In genomic region chr10:126928011-126928818, GRCm38 (mm10) we compare ENCODE assay signal across 7 mouse cellular contexts. TPM values are rescaled to one million over a fixed set of nuclear protein-coding genes. Genes with fewer than 3 reads are reported as not detected.
DNase-seq lines count a peak whose midpoint lies in the region; ATAC-seq lines count a peak whose summit lies in the region.

No protein-coding gene starts in this region.

- peak overlapping the region; percentile 82 for H3K9ac ChIP-seq in intestine, embryonic 16.5 days (ENCODE audit: low read depth, low read length)

- peak overlapping the region; percentile 58 for H3K4me3 ChIP-seq in intestine, embryonic 16.5 days (ENCODE audit: low read length)

- intact Hi-C loops in left cerebral cortex, postnatal 25 days (cut with DNase I), result loop anchor here (1.0 kb wide), 1 partner anchor 50 kb away; the partner anchor contains the start of gene Ctdsp2

- DNase-seq in adrenal gland, postnatal 25 days, result peak; percentile 89
- peak; percentile 77 for DNase-seq in embryo, embryonic 10 days (ENCODE audit: low spot score)
- peak; percentile 90 for DNase-seq in gastrocnemius, postnatal 25 days
- peak; percentile 75 to 86 for DNase-seq in left cerebral cortex, postnatal 25 days (ENCODE audit: low spot score in 2 of 2)
- peak; percentile 92 for DNase-seq in skeletal muscle tissue, adult 2 months (ENCODE audit: low read depth, low spot score)

- peaks cover 52% of the 10 kb centered on the region for H3K4me1 ChIP-seq in intestine, embryonic 16.5 days (ENCODE audit: control insufficient read depth, insufficient read depth, low read length)

- H3K9me3 ChIP-seq in intestine, embryonic 16.5 days (ENCODE audit: control insufficient read depth, low read length), result no peaks in the 10 kb centered on the region

- ATAC-seq in intestine, embryonic 16.5 days, result peak; percentile 84
- peak; percentile 59 for ATAC-seq in megakaryocyte progenitor cell, adult 5-6 weeks (replicated peaks; ENCODE audit: poor library complexity)

- no peaks in the 10 kb centered on the region for H3K36me3 ChIP-seq in intestine, embryonic 16.5 days (ENCODE audit: control insufficient read depth, insufficient read depth, low read length)

- no peaks in the 10 kb centered on the region for H3K27me3 ChIP-seq in intestine, embryonic 16.5 days (replicated peaks; ENCODE audit: control insufficient read depth, insufficient read depth, low read length)

- peak overlapping the region; percentile 96 for H3K27ac ChIP-seq in intestine, embryonic 16.5 days (ENCODE audit: low read length)

- 1% methylated on average over 39 of the region's 39 CpGs for WGBS in intestine, embryonic 16.5 days

- peak overlapping the region; percentile 94 for H3K4me2 ChIP-seq in intestine, embryonic 16.5 days (ENCODE audit: low read depth, low read length)

RNA-seq across cellular contexts. Expression of gene Atp23, which starts 27.1 kb away (rescaled TPM):
- 7.6 and 9.5 TPM in 2 replicates for total RNA-seq in adrenal gland, postnatal 25 days (2021)
- total RNA-seq in gastrocnemius, postnatal 25 days (2021), result 1 to 10 TPM; 2.5 to 2.6 TPM
- polyA plus RNA-seq in intestine, embryonic 16.5 days (2015; fragmentation: Nextera tagmentation; extraction: Ambion mirVana), result 14.8 and 15.3 TPM in 2 replicates
- total RNA-seq in left cerebral cortex, postnatal 25 days (2021), result 1 to 10 TPM; 9.2 to 9.7 TPM
- 25.1 and 30.4 TPM in 2 replicates for total RNA-seq in megakaryocyte progenitor cell, adult 5-6 weeks (2015)
- total RNA-seq in megakaryocyte progenitor cell, adult 5-6 weeks (2017), result 10.3 and 11.1 TPM in 2 replicates

RNA-seq across cellular contexts. Expression of gene Ctdsp2, which starts 50.3 kb away (rescaled TPM):
- 125 and 197 TPM in 2 replicates for total RNA-seq in adrenal gland, postnatal 25 days (2021)
- total RNA-seq in gastrocnemius, postnatal 25 days (2021), result 10 to 100 TPM; 90.6 to 98.7 TPM
- 41.2 and 44.0 TPM in 2 replicates for polyA plus RNA-seq in intestine, embryonic 16.5 days (2015; fragmentation: Nextera tagmentation; extraction: Ambion mirVana)
- total RNA-seq in left cerebral cortex, postnatal 25 days (2021), result 10 to 100 TPM; 69.2 to 80.7 TPM
- total RNA-seq in megakaryocyte progenitor cell, adult 5-6 weeks (2015), result 40.3 and 42.1 TPM in 2 replicates
- total RNA-seq in megakaryocyte progenitor cell, adult 5-6 weeks (2017), result 16.1 and 20.9 TPM in 2 replicates

Comparison
In these comparisons a context has a peak if more than half of its experiments do, and no peak if none do; other contexts are left out.
1. Peak in every context shown above with its lines: DNase-seq, ATAC-seq, H3K4me3 ChIP-seq and H3K27ac ChIP-seq.